Mouse (Mus musculus) heart, embryonic 10.5 days (tissue): ENCODE data around the gene Gm42878. TPM values are rescaled to one million over a fixed set of nuclear protein-coding genes. Genes with fewer than 3 reads are reported as not detected.

Source experiments
- polyA plus RNA-seq: library from polyadenylated mRNA; unstranded; fragments of >200 nt; fragmentation: Nextera tagmentation; extraction: Ambion mirVana; gene quantifications from 2 replicates; pipeline ENCODE4 v1.2.1, GENCODE M21; 2016

Gm42878 gene
- polyA plus RNA-seq, 1 experiment from 2014 or later, result not detected

Other genes with a start within 250 kb of the Gm42878 start
- 71.9 and 80.3 TPM in 2 replicates for gene Trafd1, start 159.8 kb downstream of the Gm42878 start, polyA plus RNA-seq
- 47.3 and 50.7 TPM in 2 replicates for gene Naa25, start 147.5 kb downstream of the Gm42878 start, polyA plus RNA-seq
- gene Tmem116, start 93.6 kb downstream of the Gm42878 start, polyA plus RNA-seq, result 2.4 and 4.6 TPM in 2 replicates
- 153 and 160 TPM in 2 replicates for gene Erp29, start 93.0 kb downstream of the Gm42878 start, polyA plus RNA-seq
- 0.15 and 0.18 TPM in 2 replicates for gene Adam1b, start 42.0 kb downstream of the Gm42878 start, polyA plus RNA-seq
- gene Adam1a, start within 50 bp of the Gm42878 start, polyA plus RNA-seq, result 0.78 and 1.4 TPM in 2 replicates
- 36.0 and 38.5 TPM in 2 replicates for gene Mapkapk5, start 423 bp upstream of the Gm42878 start, polyA plus RNA-seq
- gene Aldh2, start 48.3 kb upstream of the Gm42878 start, polyA plus RNA-seq, result 59.9 and 90.3 TPM in 2 replicates
- 4.7 and 6.1 TPM in 2 replicates for gene Acad12, start 73.5 kb upstream of the Gm42878 start, polyA plus RNA-seq
- gene Acad10, start 115.0 kb upstream of the Gm42878 start, polyA plus RNA-seq, result 1.5 and 2.6 TPM in 2 replicates
- gene Brap, start 115.1 kb upstream of the Gm42878 start, polyA plus RNA-seq, result 33.2 and 35.5 TPM in 2 replicates
- gene Atxn2, start 165.9 kb upstream of the Gm42878 start, polyA plus RNA-seq, result 38.2 and 46.8 TPM in 2 replicates